ENCODE assay signal across 8 mouse cellular contexts in genomic region chr10:80145896-80146295, GRCm38 (mm10). TPM values are rescaled to one million over a fixed set of nuclear protein-coding genes. Genes with fewer than 3 reads are reported as not detected.
A peak's percentile ranks its signal among the peaks of the same experiment; 100 is the strongest.
DNase-seq lines count a peak whose midpoint lies in the region; ATAC-seq and TF ChIP-seq lines count a peak whose summit lies in the region.

No protein-coding gene starts in this region.

- 0 out of 2 replicates have a peak overlapping the region, but pooled peaks have one; percentile 17 for H3K4me2 ChIP-seq in midbrain, embryonic 12.5 days (replicated peaks)
- H3K4me2 ChIP-seq in midbrain, embryonic 14.5 days (ENCODE audit: low read length) = no peak overlapping the region
- no peak overlapping the region for H3K4me2 ChIP-seq in embryonic facial prominence, embryonic 14.5 days (ENCODE audit: low read depth, low read length)
- H3K4me2 ChIP-seq in heart, embryonic 15.5 days = peak overlapping the region; percentile 80; the same call in 1 of the 2 replicates
- no peak overlapping the region for H3K4me2 ChIP-seq in kidney, postnatal 0 days (ENCODE audit: low read length)

- DNase-seq in midbrain, embryonic 14.5 days = no peak
- DNase-seq in embryonic facial prominence, embryonic 14.5 days (ENCODE audit: low spot score) = no peak
- no peak for DNase-seq in kidney, postnatal 0 days (ENCODE audit: low spot score)
- DNase-seq in lung, postnatal 25 days (ENCODE audit: low spot score) = peak; percentile 79
- DNase-seq in layer of hippocampus, adult 18-20 months (ENCODE audit: low spot score in 2 of 2) = no peak

- H3K27me3 ChIP-seq in midbrain, embryonic 12.5 days = no peaks in the 10 kb centered on the region
- H3K27me3 ChIP-seq in midbrain, embryonic 14.5 days (ENCODE audit: control insufficient read depth, insufficient read depth, low read length) = no peaks in the 10 kb centered on the region
- H3K27me3 ChIP-seq in embryonic facial prominence, embryonic 14.5 days (replicated peaks; ENCODE audit: control insufficient read depth, insufficient read depth, low read length) = no peaks in the 10 kb centered on the region
- H3K27me3 ChIP-seq in heart, embryonic 15.5 days = no peaks in the 10 kb centered on the region
- no peaks in the 10 kb centered on the region for H3K27me3 ChIP-seq in kidney, postnatal 0 days (ENCODE audit: insufficient read depth, low read length)

- H3K4me3 ChIP-seq in midbrain, embryonic 12.5 days = 0 out of 2 replicates have a peak overlapping the region, but pooled peaks have one; percentile 4
- H3K4me3 ChIP-seq in midbrain, embryonic 14.5 days (replicated peaks; ENCODE audit: low read depth, low read length) = no peak overlapping the region
- H3K4me3 ChIP-seq in embryonic facial prominence, embryonic 14.5 days (ENCODE audit: low read depth, low read length) = no peak overlapping the region
- H3K4me3 ChIP-seq in heart, embryonic 15.5 days = no peak overlapping the region
- no peak overlapping the region for H3K4me3 ChIP-seq in kidney, postnatal 0 days (replicated peaks; ENCODE audit: low read depth, low read length)

- 0 out of 2 replicates have a peak overlapping the region, but pooled peaks have one; percentile 20 for H3K27ac ChIP-seq in midbrain, embryonic 12.5 days (replicated peaks)
- H3K27ac ChIP-seq in midbrain, embryonic 14.5 days (replicated peaks; ENCODE audit: low read depth, low read length) = no peak overlapping the region
- 0 out of 2 replicates have a peak overlapping the region, but pooled peaks have one; percentile 22 for H3K27ac ChIP-seq in embryonic facial prominence, embryonic 14.5 days (replicated peaks; ENCODE audit: low read depth, low read length)
- H3K27ac ChIP-seq in heart, embryonic 15.5 days = peak overlapping the region; percentile 100
- peak overlapping the region; percentile 100 for H3K27ac ChIP-seq in kidney, postnatal 0 days

- WGBS in midbrain, embryonic 12.5 days = 87% methylated on average over 6 of the region's 6 CpGs
- WGBS in midbrain, embryonic 14.5 days = 83% methylated on average over 6 of the region's 6 CpGs
- 95% methylated on average over 4 of the region's 6 CpGs for WGBS in embryonic facial prominence, embryonic 14.5 days
- WGBS in heart, embryonic 15.5 days = 80% methylated on average over 6 of the region's 6 CpGs
- WGBS in kidney, postnatal 0 days = 84% methylated on average over 6 of the region's 6 CpGs

- no peaks in the 10 kb centered on the region for H3K9me3 ChIP-seq in midbrain, embryonic 12.5 days
- no peaks in the 10 kb centered on the region for H3K9me3 ChIP-seq in midbrain, embryonic 14.5 days (ENCODE audit: control insufficient read depth, low read length)
- no peaks in the 10 kb centered on the region for H3K9me3 ChIP-seq in embryonic facial prominence, embryonic 14.5 days (ENCODE audit: control insufficient read depth, low read length)
- H3K9me3 ChIP-seq in heart, embryonic 15.5 days (replicated peaks) = no peaks in the 10 kb centered on the region
- H3K9me3 ChIP-seq in kidney, postnatal 0 days (replicated peaks; ENCODE audit: low read length) = no peaks in the 10 kb centered on the region

- H3K9ac ChIP-seq in midbrain, embryonic 12.5 days (replicated peaks) = no peak overlapping the region
- H3K9ac ChIP-seq in midbrain, embryonic 14.5 days (replicated peaks; ENCODE audit: low read length) = no peak overlapping the region
- H3K9ac ChIP-seq in embryonic facial prominence, embryonic 14.5 days (ENCODE audit: low read depth, low read length) = no peak overlapping the region
- H3K9ac ChIP-seq in heart, embryonic 15.5 days = peak overlapping the region; percentile 41; the same call in 1 of the 2 replicates
- H3K9ac ChIP-seq in kidney, postnatal 0 days (ENCODE audit: low read depth, low read length) = no peak overlapping the region

- H3K4me1 ChIP-seq in midbrain, embryonic 12.5 days = peaks cover 55% of the 10 kb centered on the region
- H3K4me1 ChIP-seq in midbrain, embryonic 14.5 days (ENCODE audit: control insufficient read depth, insufficient read depth, low read length) = peaks cover 9% of the 10 kb centered on the region
- H3K4me1 ChIP-seq in embryonic facial prominence, embryonic 14.5 days (ENCODE audit: control insufficient read depth, insufficient read depth, low read length) = 0 out of 2 replicates have a peak, but pooled peaks cover 4% of the 10 kb centered on the region
- H3K4me1 ChIP-seq in heart, embryonic 15.5 days (replicated peaks) = peaks cover 64% of the 10 kb centered on the region
- H3K4me1 ChIP-seq in kidney, postnatal 0 days (replicated peaks; ENCODE audit: insufficient read depth, low read length) = peaks cover 16% of the 10 kb centered on the region

- no peak for TF ChIP-seq CTCF in kidney, postnatal 0 days (IDR thresholded peaks at IDR 0.05; ENCODE audit: low read depth)

- no peak for ATAC-seq in midbrain, embryonic 12.5 days (ENCODE audit: low FRiP score, low read depth)
- no peak for ATAC-seq in midbrain, embryonic 14.5 days (ENCODE audit: low FRiP score, low TSS enrichment)
- ATAC-seq in embryonic facial prominence, embryonic 14.5 days (ENCODE audit: low read depth) = no peak
- ATAC-seq in heart, embryonic 15.5 days (replicated peaks; ENCODE audit: insufficient number of reproducible peaks, insufficient read depth, low FRiP score, low read depth) = no peak
- ATAC-seq in kidney, postnatal 0 days (replicated peaks; ENCODE audit: low FRiP score, low read depth) = no peak
- ATAC-seq in monocyte, adult 5-6 weeks (replicated peaks; ENCODE audit: insufficient number of reproducible peaks, low FRiP score, low TSS enrichment, poor library complexity, severe bottlenecking) = no peak

- H3K36me3 ChIP-seq in midbrain, embryonic 12.5 days = peaks cover 29% of the 10 kb centered on the region
- peaks cover 27% of the 10 kb centered on the region for H3K36me3 ChIP-seq in midbrain, embryonic 14.5 days (ENCODE audit: control insufficient read depth, insufficient read depth, low read length)
- H3K36me3 ChIP-seq in embryonic facial prominence, embryonic 14.5 days (ENCODE audit: control insufficient read depth, insufficient read depth, low read length) = peaks cover 39% of the 10 kb centered on the region
- peaks cover 32% of the 10 kb centered on the region for H3K36me3 ChIP-seq in heart, embryonic 15.5 days
- peaks cover 28% of the 10 kb centered on the region for H3K36me3 ChIP-seq in kidney, postnatal 0 days (ENCODE audit: insufficient read depth, low read length)

RNA-seq across cellular contexts. Expression of gene Midn, which starts 2.2 kb away (rescaled TPM):
- polyA plus RNA-seq in midbrain, embryonic 12.5 days (2016; fragmentation: Nextera tagmentation; extraction: Ambion mirVana) = 41.7 and 46.4 TPM in 2 replicates
- polyA plus RNA-seq in midbrain, embryonic 14.5 days (2014; fragmentation: Nextera tagmentation; extraction: Ambion mirVana) = 62.6 and 65.6 TPM in 2 replicates
- 34.2 and 37.0 TPM in 2 replicates for polyA plus RNA-seq in embryonic facial prominence, embryonic 14.5 days (2014; fragmentation: Nextera tagmentation; extraction: Ambion mirVana)
- polyA plus RNA-seq in heart, embryonic 15.5 days (2015; fragmentation: Nextera tagmentation; extraction: Ambion mirVana) = 11.6 and 16.8 TPM in 2 replicates
- polyA plus RNA-seq in kidney, postnatal 0 days (2015; fragmentation: Nextera tagmentation; extraction: Ambion mirVana) = 13.7 and 18.6 TPM in 2 replicates
- total RNA-seq in monocyte, adult 5-6 weeks (2017) = 27.3 to 65.5 TPM (median 29.9 TPM) in 3 replicates
- 10 to 100 TPM; 59.4 to 68.4 TPM for total RNA-seq in layer of hippocampus, adult 18-20 months (2021)

RNA-seq across cellular contexts. Expression of gene Cbarp, which starts 5.3 kb away (rescaled TPM):
- polyA plus RNA-seq in midbrain, embryonic 12.5 days (2016; fragmentation: Nextera tagmentation; extraction: Ambion mirVana) = 19.3 and 20.0 TPM in 2 replicates
- polyA plus RNA-seq in midbrain, embryonic 14.5 days (2014; fragmentation: Nextera tagmentation; extraction: Ambion mirVana) = 78.9 and 101 TPM in 2 replicates
- polyA plus RNA-seq in embryonic facial prominence, embryonic 14.5 days (2014; fragmentation: Nextera tagmentation; extraction: Ambion mirVana) = 7.3 and 9.0 TPM in 2 replicates
- 1.7 and 2.9 TPM in 2 replicates for polyA plus RNA-seq in heart, embryonic 15.5 days (2015; fragmentation: Nextera tagmentation; extraction: Ambion mirVana)
- polyA plus RNA-seq in kidney, postnatal 0 days (2015; fragmentation: Nextera tagmentation; extraction: Ambion mirVana) = 4.7 and 6.4 TPM in 2 replicates
- 0.29 to 5.8 TPM (median 4.1 TPM) in 3 replicates for total RNA-seq in monocyte, adult 5-6 weeks (2017)
- total RNA-seq in layer of hippocampus, adult 18-20 months (2021) = 100 to 1,000 TPM; 362 to 363 TPM

RNA-seq across cellular contexts. Expression of gene Atp5d, which starts 7.5 kb away (rescaled TPM):
- polyA plus RNA-seq in midbrain, embryonic 12.5 days (2016; fragmentation: Nextera tagmentation; extraction: Ambion mirVana) = 379 and 384 TPM in 2 replicates
- polyA plus RNA-seq in midbrain, embryonic 14.5 days (2014; fragmentation: Nextera tagmentation; extraction: Ambion mirVana) = 407 and 480 TPM in 2 replicates
- polyA plus RNA-seq in embryonic facial prominence, embryonic 14.5 days (2014; fragmentation: Nextera tagmentation; extraction: Ambion mirVana) = 474 and 475 TPM in 2 replicates
- 861 and 962 TPM in 2 replicates for polyA plus RNA-seq in heart, embryonic 15.5 days (2015; fragmentation: Nextera tagmentation; extraction: Ambion mirVana)
- 936 and 986 TPM in 2 replicates for polyA plus RNA-seq in kidney, postnatal 0 days (2015; fragmentation: Nextera tagmentation; extraction: Ambion mirVana)
- total RNA-seq in monocyte, adult 5-6 weeks (2017) = 26.1 to 49.8 TPM (median 29.5 TPM) in 3 replicates
- total RNA-seq in layer of hippocampus, adult 18-20 months (2021) = 100 to 1,000 TPM; 354 to 359 TPM

RNA-seq across cellular contexts. Expression of gene Cirbp, which starts 19.9 kb away (rescaled TPM):
- polyA plus RNA-seq in midbrain, embryonic 12.5 days (2016; fragmentation: Nextera tagmentation; extraction: Ambion mirVana) = 227 and 233 TPM in 2 replicates
- polyA plus RNA-seq in midbrain, embryonic 14.5 days (2014; fragmentation: Nextera tagmentation; extraction: Ambion mirVana) = 295 and 421 TPM in 2 replicates
- polyA plus RNA-seq in embryonic facial prominence, embryonic 14.5 days (2014; fragmentation: Nextera tagmentation; extraction: Ambion mirVana) = 59.7 and 88.3 TPM in 2 replicates
- polyA plus RNA-seq in heart, embryonic 15.5 days (2015; fragmentation: Nextera tagmentation; extraction: Ambion mirVana) = 86.7 and 90.2 TPM in 2 replicates
- 290 and 317 TPM in 2 replicates for polyA plus RNA-seq in kidney, postnatal 0 days (2015; fragmentation: Nextera tagmentation; extraction: Ambion mirVana)
- 137 to 163 TPM (median 145 TPM) in 3 replicates for total RNA-seq in monocyte, adult 5-6 weeks (2017)
- 10 to 100 TPM; 60.7 to 76.4 TPM for total RNA-seq in layer of hippocampus, adult 18-20 months (2021)

RNA-seq across cellular contexts. Expression of gene 1600002K03Rik, which starts 26.8 kb away (rescaled TPM):
- polyA plus RNA-seq in midbrain, embryonic 12.5 days (2016; fragmentation: Nextera tagmentation; extraction: Ambion mirVana) = 12.9 and 13.6 TPM in 2 replicates
- polyA plus RNA-seq in midbrain, embryonic 14.5 days (2014; fragmentation: Nextera tagmentation; extraction: Ambion mirVana) = 5.7 and 9.9 TPM in 2 replicates
- polyA plus RNA-seq in embryonic facial prominence, embryonic 14.5 days (2014; fragmentation: Nextera tagmentation; extraction: Ambion mirVana) = 11.0 and 13.1 TPM in 2 replicates
- 7.7 and 9.1 TPM in 2 replicates for polyA plus RNA-seq in heart, embryonic 15.5 days (2015; fragmentation: Nextera tagmentation; extraction: Ambion mirVana)
- polyA plus RNA-seq in kidney, postnatal 0 days (2015; fragmentation: Nextera tagmentation; extraction: Ambion mirVana) = 9.3 and 11.0 TPM in 2 replicates
- total RNA-seq in monocyte, adult 5-6 weeks (2017) = 16.2 to 29.1 TPM (median 18.0 TPM) in 3 replicates
- total RNA-seq in layer of hippocampus, adult 18-20 months (2021) = 1 to 10 TPM; 6.4 to 6.5 TPM

Comparison
In these comparisons a context has a peak if more than half of its experiments do, and no peak if none do; other contexts are left out.
1. H3K4me2 ChIP-seq: peak in midbrain, embryonic 12.5 days (single experiment) and heart, embryonic 15.5 days (single experiment); none in midbrain, embryonic 14.5 days (single experiment), embryonic facial prominence, embryonic 14.5 days (single experiment) and kidney, postnatal 0 days (single experiment).